Mouse (Mus musculus) stomach, adult 2 months (tissue): Measurements from ENCODE around the gene Crisp1. TPM values are rescaled to one million over a fixed set of nuclear protein-coding genes. Genes with fewer than 3 reads are reported as not detected.

ENCODE experiments used
- polyA plus RNA-seq: library from polyadenylated mRNA; depleted of rRNA; stranded (reverse); fragments of >200 nt; gene quantifications from 2 replicates; pipeline ENCODE4 v1.2.3, GENCODE M21; 2012; rRNA removed

The Crisp1 gene
- 0.13 and 1.2 TPM in 2 replicates for polyA plus RNA-seq

DNA sequence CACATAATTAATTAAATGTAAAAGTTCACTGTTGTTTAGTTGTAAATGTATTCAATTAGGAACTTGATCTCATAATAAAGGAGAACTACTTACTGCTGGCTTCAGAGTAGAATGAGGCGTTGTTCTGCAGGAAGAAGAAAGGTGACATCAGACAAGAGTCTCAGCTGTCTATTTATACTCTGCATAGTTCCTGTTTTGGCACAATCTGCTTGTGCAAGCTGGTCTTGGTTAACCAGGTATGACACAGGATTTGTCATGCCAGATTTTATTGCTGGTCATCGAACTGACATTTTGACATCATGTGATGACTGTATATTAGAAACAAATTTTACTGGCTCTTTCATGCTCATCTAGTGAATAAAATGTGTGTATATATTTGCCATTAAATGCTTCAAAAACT is at the start of gene Crisp1:
Gene Crisp1 (minus strand): TSS at position 146 of the 400 bp plus-strand sequence.

Other genes starting within 250 kb of the Crisp1 start
- not detected in 2 replicates for gene AC192777.2, start 223.8 kb downstream of the Crisp1 start, polyA plus RNA-seq
- gene Pgk2, start 110.6 kb downstream of the Crisp1 start, polyA plus RNA-seq = not detected in 2 replicates
- gene Crisp3, start 76.9 kb downstream of the Crisp1 start, polyA plus RNA-seq = not detected in 2 replicates
- not detected in 2 replicates for gene Esp8, start 200.8 kb upstream of the Crisp1 start, polyA plus RNA-seq
- not detected in 2 replicates for gene Esp6, start 242.3 kb upstream of the Crisp1 start, polyA plus RNA-seq